Mouse (Mus musculus): ENCODE results near the gene Bmpr1a. TPM values are rescaled to one million over a fixed set of nuclear protein-coding genes. Genes with fewer than 3 reads are reported as not detected.

Bmpr1a gene
- polyA plus RNA-seq, 1 experiment from 2014 or later, result 3.4 TPM

DNA sequence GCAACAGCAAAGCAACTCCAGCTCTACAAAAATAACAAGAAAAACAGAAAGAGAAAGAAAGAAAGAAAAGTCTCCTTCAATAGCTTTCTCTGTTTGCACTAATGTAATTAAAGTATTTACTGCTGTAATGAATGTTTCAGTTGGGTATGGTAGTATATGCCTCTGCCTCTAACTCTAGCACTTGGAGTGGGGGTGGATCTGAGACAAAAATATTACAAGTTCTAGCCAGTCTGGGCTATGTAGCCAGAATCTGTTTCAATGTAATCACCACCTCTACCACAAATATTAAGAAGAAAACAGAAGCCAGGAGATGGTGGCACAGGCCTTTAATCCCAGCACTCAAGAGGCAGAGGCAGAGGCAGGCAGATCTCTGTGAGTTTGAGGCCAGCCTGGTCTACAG, 54.7 kb downstream of the Bmpr1a start:
- no peak overlapping the region for H3K27ac ChIP-seq
- ATAC-seq (ENCODE audit: low read depth) (no peak), DNase-seq (no peak)

GRCm38 (mm10) chr14:34447659-34448058, 55.5 kb downstream of the Bmpr1a start:
- Histone ChIP-seq H3K4me1 (replicated peaks) (no peaks in the 10 kb centered on the region), H3K27me3 (no peaks in the 10 kb centered on the region), H3K9ac (no peak overlapping the region), H3K9me3 (replicated peaks) (no peaks in the 10 kb centered on the region), H3K36me3 (0 out of 2 replicates have a peak, but pooled peaks cover 2% of the 10 kb centered on the region), H3K27ac (no peak overlapping the region), H3K4me2 (no peak overlapping the region), H3K4me3 (replicated peaks) (no peak overlapping the region)
- no peak for ATAC-seq (ENCODE audit: low read depth)
- no peak for DNase-seq
- 70% methylated on average over 4 of the region's 4 CpGs for WGBS (ENCODE audit: insufficient replicate concordance)

More for the DNA sequence above, 54.7 kb downstream of the Bmpr1a start:
- Histone ChIP-seq H3K4me3 (replicated peaks) (no peak overlapping the region), H3K4me1 (replicated peaks) (no peaks in the 10 kb centered on the region), H3K9ac (no peak overlapping the region), H3K9me3 (replicated peaks) (no peaks in the 10 kb centered on the region), H3K4me2 (no peak overlapping the region), H3K36me3 (0 out of 2 replicates have a peak, but pooled peaks cover 2% of the 10 kb centered on the region), H3K27me3 (no peaks in the 10 kb centered on the region)

- WGBS (ENCODE audit: insufficient replicate concordance), result 76% methylated on average over 6 of the region's 6 CpGs
- no peak for ATAC-seq (ENCODE audit: low read depth)
- H3K9ac ChIP-seq, result no peak overlapping the region
These were observed 56.5 kb downstream of the Bmpr1a start for GRCm38 (mm10) chr14:34446624-34447023.

DNA sequence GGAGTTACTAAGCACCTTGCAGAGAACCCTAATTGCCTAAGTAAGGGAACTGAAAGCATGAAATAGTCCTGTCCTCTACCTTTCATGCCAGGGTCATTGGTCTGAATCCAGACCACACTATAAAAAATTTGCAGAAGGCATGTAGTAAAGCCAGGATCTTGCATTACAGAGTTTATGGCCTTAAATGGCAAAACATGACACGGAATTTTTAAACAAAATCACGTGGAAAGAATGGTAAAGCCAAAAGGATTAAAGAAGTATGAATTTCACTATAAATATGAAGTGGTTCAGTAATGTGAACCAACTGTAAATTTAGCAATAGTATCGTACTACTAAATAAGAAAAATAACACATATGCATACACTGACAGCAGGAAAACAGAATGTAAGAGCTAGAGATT, 57.8 kb downstream of the Bmpr1a start:
- DNase-seq (no peak), ATAC-seq (ENCODE audit: low read depth) (no peak)
- Histone ChIP-seq H3K9ac (no peak overlapping the region), H3K27me3 (no peaks in the 10 kb centered on the region), H3K4me1 (replicated peaks) (no peaks in the 10 kb centered on the region), H3K9me3 (replicated peaks) (no peaks in the 10 kb centered on the region), H3K36me3 (0 out of 2 replicates have a peak, but pooled peaks cover 2% of the 10 kb centered on the region), H3K4me2 (no peak overlapping the region), H3K27ac (no peak overlapping the region), H3K4me3 (replicated peaks) (no peak overlapping the region)
- WGBS (ENCODE audit: insufficient replicate concordance), result 65% methylated on average over 3 of the region's 3 CpGs

More at GRCm38 (mm10) chr14:34446624-34447023, 56.5 kb downstream of the Bmpr1a start:
- Histone ChIP-seq H3K4me1 (replicated peaks) (no peaks in the 10 kb centered on the region), H3K4me3 (replicated peaks) (no peak overlapping the region), H3K27ac (no peak overlapping the region), H3K9me3 (replicated peaks) (no peaks in the 10 kb centered on the region), H3K4me2 (no peak overlapping the region), H3K27me3 (no peaks in the 10 kb centered on the region), H3K36me3 (0 out of 2 replicates have a peak, but pooled peaks cover 2% of the 10 kb centered on the region)
- DNase-seq, result no peak

DNA sequence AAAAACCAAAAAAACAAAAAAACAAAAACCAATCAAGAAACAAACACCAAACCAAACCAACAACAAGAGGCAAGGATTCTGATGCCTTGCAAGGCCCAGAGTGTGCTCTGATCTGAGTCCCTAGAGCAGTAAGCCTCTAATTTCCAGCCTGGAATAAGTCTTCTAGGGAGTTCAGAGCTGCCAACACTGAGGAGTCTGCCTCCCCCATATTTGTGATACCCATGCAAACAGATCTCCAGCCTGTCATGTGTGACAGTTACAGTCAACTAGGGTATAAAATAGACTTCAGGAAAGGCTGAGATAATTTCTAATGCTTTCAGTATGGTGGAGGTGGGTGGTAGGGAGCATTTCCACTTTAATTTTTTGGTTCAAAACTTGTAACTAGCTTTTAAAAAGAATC, 58.2 kb downstream of the Bmpr1a start:
- no peak overlapping the region for H3K9ac ChIP-seq
- ATAC-seq (ENCODE audit: low read depth), result no peak
- H3K4me2 ChIP-seq, result no peak overlapping the region
- 0 out of 2 replicates have a peak, but pooled peaks cover 2% of the 10 kb centered on the region for H3K36me3 ChIP-seq
- no peaks in the 10 kb centered on the region for H3K9me3 ChIP-seq (replicated peaks)
- H3K4me3 ChIP-seq (replicated peaks), result no peak overlapping the region
- no peaks in the 10 kb centered on the region for H3K4me1 ChIP-seq (replicated peaks)
- no peak overlapping the region for H3K27ac ChIP-seq
- no peak for DNase-seq
- H3K27me3 ChIP-seq, result no peaks in the 10 kb centered on the region

- H3K9me3 ChIP-seq (replicated peaks), result no peaks in the 10 kb centered on the region
- H3K4me1 ChIP-seq (replicated peaks), result no peaks in the 10 kb centered on the region
- H3K4me3 ChIP-seq (replicated peaks), result no peak overlapping the region
- 61% methylated on average over 5 of the region's 5 CpGs for WGBS (ENCODE audit: insufficient replicate concordance)
- ATAC-seq (ENCODE audit: low read depth) (no peak), DNase-seq (no peak)
- H3K27me3 ChIP-seq, result no peaks in the 10 kb centered on the region
- no peak overlapping the region for H3K4me2 ChIP-seq
- H3K9ac ChIP-seq, result no peak overlapping the region
- 0 out of 2 replicates have a peak, but pooled peaks cover 2% of the 10 kb centered on the region for H3K36me3 ChIP-seq
- no peak overlapping the region for H3K27ac ChIP-seq
These were observed 58.8 kb downstream of the Bmpr1a start for GRCm38 (mm10) chr14:34444368-34444767.

DNA sequence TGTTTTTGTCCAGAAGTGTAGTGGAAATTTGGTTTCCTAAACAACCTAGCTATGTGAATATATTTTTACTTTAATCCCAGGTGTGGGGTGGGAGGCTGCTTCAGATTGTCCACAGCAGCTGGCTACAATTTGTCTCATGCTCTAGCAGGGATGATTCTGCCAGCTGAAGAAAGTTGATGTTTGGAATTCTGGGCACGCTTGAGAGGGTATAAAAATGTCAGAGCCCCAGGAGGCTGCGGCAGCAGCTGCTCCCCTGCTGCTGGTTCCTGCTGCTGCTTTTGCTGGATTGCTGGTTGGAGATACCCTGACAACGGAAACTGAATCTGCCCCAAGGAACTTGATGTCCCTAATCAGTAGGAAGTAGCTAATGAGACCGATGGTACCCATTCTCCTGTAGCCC, 60.6 kb downstream of the Bmpr1a start:
- DNase-seq, result no peak
- no peaks in the 10 kb centered on the region for H3K4me1 ChIP-seq (replicated peaks)
- H3K4me2 ChIP-seq, result no peak overlapping the region
- no peaks in the 10 kb centered on the region for H3K9me3 ChIP-seq (replicated peaks)
- no peak overlapping the region for H3K27ac ChIP-seq
- H3K9ac ChIP-seq, result no peak overlapping the region
- H3K36me3 ChIP-seq, result 0 out of 2 replicates have a peak, but pooled peaks cover 2% of the 10 kb centered on the region
- H3K4me3 ChIP-seq (replicated peaks), result no peak overlapping the region
- ATAC-seq (ENCODE audit: low read depth), result no peak
- WGBS (ENCODE audit: insufficient replicate concordance), result 70% methylated on average over 4 of the region's 4 CpGs
- no peaks in the 10 kb centered on the region for H3K27me3 ChIP-seq

- ATAC-seq (ENCODE audit: low read depth), result no peak
- H3K9ac ChIP-seq, result no peak overlapping the region
- H3K27me3 ChIP-seq, result no peaks in the 10 kb centered on the region
- H3K9me3 ChIP-seq (replicated peaks), result no peaks in the 10 kb centered on the region
- no peak overlapping the region for H3K27ac ChIP-seq
- no peak overlapping the region for H3K4me2 ChIP-seq
- H3K4me1 ChIP-seq (replicated peaks), result no peaks in the 10 kb centered on the region
- 74% methylated on average over 3 of the region's 3 CpGs for WGBS (ENCODE audit: insufficient replicate concordance)
- H3K4me3 ChIP-seq (replicated peaks), result no peak overlapping the region
- DNase-seq, result no peak
- H3K36me3 ChIP-seq, result no peaks in the 10 kb centered on the region
These were observed 62.5 kb downstream of the Bmpr1a start for GRCm38 (mm10) chr14:34440526-34441066.

GRCm38 (mm10) chr14:34429069-34429468, 74.1 kb downstream of the Bmpr1a start:
- H3K4me1 ChIP-seq (replicated peaks), result no peaks in the 10 kb centered on the region
- no peak overlapping the region for H3K4me2 ChIP-seq
- 75% methylated on average over 1 of the region's 1 CpGs for WGBS (ENCODE audit: insufficient replicate concordance)
- ATAC-seq (ENCODE audit: low read depth) (no peak), DNase-seq (no peak)
- no peak overlapping the region for H3K4me3 ChIP-seq (replicated peaks)
- no peak overlapping the region for H3K9ac ChIP-seq
- H3K27ac ChIP-seq, result no peak overlapping the region
- no peaks in the 10 kb centered on the region for H3K27me3 ChIP-seq
- H3K36me3 ChIP-seq, result no peaks in the 10 kb centered on the region
- no peaks in the 10 kb centered on the region for H3K9me3 ChIP-seq (replicated peaks)

DNA sequence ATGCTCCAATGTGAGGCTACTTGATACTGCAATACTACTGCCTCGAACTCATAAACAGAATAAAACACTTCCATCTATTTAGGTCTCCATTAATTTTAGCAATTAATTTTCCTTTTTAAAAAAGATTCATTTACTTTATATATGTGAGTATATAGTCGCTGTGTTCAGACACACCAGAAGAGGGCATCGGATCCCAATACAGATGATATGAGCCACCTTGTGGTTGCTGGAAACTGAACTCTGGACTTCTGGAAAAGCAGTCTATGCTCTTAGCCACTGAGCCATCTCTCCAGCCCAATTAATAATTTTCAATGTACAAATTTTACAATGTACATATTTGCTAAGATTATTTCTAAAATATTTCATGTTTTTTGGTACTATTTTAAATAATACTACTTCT, 74.9 kb downstream of the Bmpr1a start:
- Histone ChIP-seq H3K9ac (no peak overlapping the region), H3K4me2 (no peak overlapping the region), H3K36me3 (no peaks in the 10 kb centered on the region), H3K27ac (no peak overlapping the region), H3K9me3 (replicated peaks) (no peaks in the 10 kb centered on the region), H3K27me3 (no peaks in the 10 kb centered on the region), H3K4me1 (replicated peaks) (no peaks in the 10 kb centered on the region), H3K4me3 (replicated peaks) (no peak overlapping the region)
- ATAC-seq (ENCODE audit: low read depth), result no peak
- 82% methylated on average over 3 of the region's 3 CpGs for WGBS (ENCODE audit: insufficient replicate concordance)
- no peak for DNase-seq

DNA sequence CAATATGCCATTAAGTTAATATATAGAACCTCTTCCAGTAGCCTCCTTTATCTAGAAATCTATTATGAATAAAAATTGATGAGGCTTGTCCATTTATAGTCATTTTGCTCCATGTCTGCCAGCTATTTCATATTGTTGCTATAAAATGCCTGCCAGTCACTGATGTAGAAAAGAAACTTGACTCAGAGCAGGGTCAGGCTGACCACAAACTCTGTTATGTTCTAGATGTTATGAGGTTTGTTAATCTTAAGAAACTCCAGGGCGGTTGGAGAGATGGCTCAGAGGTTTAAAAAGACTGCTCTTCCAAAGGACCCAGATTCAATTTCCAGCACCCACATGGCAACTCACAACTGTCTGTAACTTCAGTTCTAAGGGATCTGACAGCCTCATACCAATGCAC, 82.1 kb downstream of the Bmpr1a start:
- Histone ChIP-seq H3K36me3 (peaks cover 3% of the 10 kb centered on the region; the same call in 1 of the 2 replicates), H3K27me3 (no peaks in the 10 kb centered on the region), H3K4me1 (replicated peaks) (no peaks in the 10 kb centered on the region), H3K27ac (no peak overlapping the region), H3K4me2 (no peak overlapping the region), H3K4me3 (replicated peaks) (no peak overlapping the region), H3K9ac (no peak overlapping the region), H3K9me3 (replicated peaks) (no peaks in the 10 kb centered on the region)
- DNase-seq, result no peak
- WGBS (ENCODE audit: insufficient replicate concordance), result 76% methylated on average over 1 of the region's 1 CpGs
- no peak for ATAC-seq (ENCODE audit: low read depth)

DNA sequence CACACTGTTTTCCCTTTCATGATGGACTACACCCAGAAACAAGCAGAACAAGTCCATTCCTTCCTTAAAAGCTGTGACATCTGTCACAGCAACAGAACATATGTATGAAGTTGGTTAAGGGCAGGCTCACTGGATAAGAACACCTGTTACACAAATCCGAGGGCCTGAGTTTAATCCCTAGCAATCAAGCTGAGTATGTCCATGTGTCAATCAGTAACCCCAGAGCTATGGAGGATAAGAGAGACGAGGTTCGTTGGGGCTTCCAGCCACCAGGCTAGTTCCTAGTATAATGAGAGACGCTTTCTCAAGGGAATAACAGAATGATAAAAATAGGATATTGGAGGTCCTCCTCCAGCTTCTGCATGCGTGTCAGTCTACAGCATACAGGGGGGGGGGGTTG, 85.6 kb downstream of the Bmpr1a start:
- H3K4me2 ChIP-seq, result no peak overlapping the region
- 59% methylated on average over 5 of the region's 5 CpGs for WGBS (ENCODE audit: insufficient replicate concordance)
- H3K36me3 ChIP-seq, result peaks cover 16% of the 10 kb centered on the region; the same call in 1 of the 2 replicates
- no peaks in the 10 kb centered on the region for H3K27me3 ChIP-seq
- no peaks in the 10 kb centered on the region for H3K4me1 ChIP-seq (replicated peaks)
- H3K4me3 ChIP-seq (replicated peaks), result no peak overlapping the region
- H3K9me3 ChIP-seq (replicated peaks), result no peaks in the 10 kb centered on the region
- H3K27ac ChIP-seq, result no peak overlapping the region
- H3K9ac ChIP-seq, result no peak overlapping the region
- no peak for ATAC-seq (ENCODE audit: low read depth)
- no peak for DNase-seq

Data from liver, embryonic 13.5 days (tissue).